In genomic region chr4:86671803-86672202, GRCm38 (mm10) we compare ENCODE assay signal across 14 mouse cellular contexts. TPM values are rescaled to one million over a fixed set of nuclear protein-coding genes. Genes with fewer than 3 reads are reported as not detected.
DNase-seq lines count a peak whose midpoint lies in the region; ATAC-seq and TF ChIP-seq lines count a peak whose summit lies in the region.
"Had no signal": no experiment of that assay in that cellular context is flagged by ENCODE, and none has a peak within 500 bp of the region (broad histone marks: within the 10 kb centered on the region; RNA-seq: fewer than 3 reads in every experiment).

No protein-coding gene starts in this region.

- no peaks in the 10 kb centered on the region for H3K27me3 ChIP-seq in intestine, postnatal 0 days (replicated peaks; ENCODE audit: control insufficient read depth, insufficient read depth, low read length)
- H3K27me3 ChIP-seq in intestine, embryonic 16.5 days (replicated peaks; ENCODE audit: control insufficient read depth, insufficient read depth, low read length) = no peaks in the 10 kb centered on the region
- H3K27me3 ChIP-seq in CH12.LX (replicated peaks) = no peaks in the 10 kb centered on the region
- no peaks in the 10 kb centered on the region for H3K27me3 ChIP-seq in liver, embryonic 16.5 days (ENCODE audit: control insufficient read depth, insufficient read depth, low read depth, low read length)
- H3K27me3 ChIP-seq: intestine, embryonic 15.5 days; limb, embryonic 15.5 days; midbrain, embryonic 13.5 days; Patski had no signal

- no peak for TF ChIP-seq RAD21 in CH12.LX (IDR thresholded peaks at IDR 0.05; ENCODE audit: low read depth, low read length)

- H3K27ac ChIP-seq in intestine, postnatal 0 days (ENCODE audit: low read depth, low read length) = peak overlapping the region; percentile 98; the same call in 1 of the 2 replicates
- no peak overlapping the region for H3K27ac ChIP-seq in intestine, embryonic 16.5 days (ENCODE audit: low read length)
- H3K27ac ChIP-seq in CH12.LX (ENCODE audit: insufficient read depth, low read depth) = no peak overlapping the region
- peak overlapping the region; percentile 69 for H3K27ac ChIP-seq in liver, embryonic 16.5 days (ENCODE audit: low read length)
- H3K27ac ChIP-seq: intestine, embryonic 15.5 days; limb, embryonic 15.5 days; midbrain, embryonic 13.5 days had no signal

- peak; percentile 46; the same call in 1 of the 2 replicates for TF ChIP-seq EP300 in CH12.LX (IDR thresholded peaks at IDR 0.05; ENCODE audit: low read length)

- DNase-seq in CH12.LX (ENCODE audit: extremely low read depth) (peak; percentile 50), NIH3T3 (ENCODE audit: low read depth) (peak; percentile 50)
- no peak for DNase-seq in testis, postnatal 14 days (ENCODE audit: low spot score)
- DNase-seq in left cerebral cortex, adult 18-20 months (ENCODE audit: low spot score in 2 of 2) = no peak
- DNase-seq: cerebellum, postnatal 36 days; layer of hippocampus, postnatal 36 days had no signal

- no peak overlapping the region for H3K9ac ChIP-seq in intestine, postnatal 0 days (ENCODE audit: low read depth, low read length)
- no peak overlapping the region for H3K9ac ChIP-seq in intestine, embryonic 16.5 days (ENCODE audit: low read depth, low read length)
- H3K9ac ChIP-seq in CH12.LX (ENCODE audit: insufficient read depth, low read depth) = no peak overlapping the region
- H3K9ac ChIP-seq in liver, embryonic 16.5 days (ENCODE audit: low read depth, low read length) = no peak overlapping the region
- H3K9ac ChIP-seq: intestine, embryonic 15.5 days; limb, embryonic 15.5 days; midbrain, embryonic 13.5 days had no signal

- H3K36me3 ChIP-seq in intestine, postnatal 0 days (ENCODE audit: control insufficient read depth, insufficient read depth) = peaks cover 12% of the 10 kb centered on the region
- H3K36me3 ChIP-seq in intestine, embryonic 16.5 days (ENCODE audit: control insufficient read depth, insufficient read depth, low read length) = 0 out of 2 replicates have a peak, but pooled peaks cover 4% of the 10 kb centered on the region
- peaks cover 7 to 10% of the 10 kb centered on the region in 2 experiments for H3K36me3 ChIP-seq in CH12.LX (replicated peaks in 1 of 2; ENCODE audit: control insufficient read depth in 1 of 2, insufficient read depth in 1 of 2, low read length in 1 of 2)
- peaks cover 6% of the 10 kb centered on the region for H3K36me3 ChIP-seq in liver, embryonic 16.5 days (ENCODE audit: control insufficient read depth, insufficient read depth)
- H3K36me3 ChIP-seq: intestine, embryonic 15.5 days; midbrain, embryonic 13.5 days had no signal

- H3K9me3 ChIP-seq in intestine, postnatal 0 days (ENCODE audit: control insufficient read depth) = no peaks in the 10 kb centered on the region
- no peaks in the 10 kb centered on the region for H3K9me3 ChIP-seq in intestine, embryonic 16.5 days (ENCODE audit: control insufficient read depth, low read length)
- H3K9me3 ChIP-seq in CH12.LX (replicated peaks; ENCODE audit: low read length) = no peaks in the 10 kb centered on the region
- H3K9me3 ChIP-seq in liver, embryonic 16.5 days (replicated peaks; ENCODE audit: control insufficient read depth, low read length) = no peaks in the 10 kb centered on the region
- H3K9me3 ChIP-seq: intestine, embryonic 15.5 days; limb, embryonic 15.5 days; midbrain, embryonic 13.5 days had no signal

- WGBS in intestine, postnatal 0 days = 28% methylated on average over 3 of the region's 3 CpGs
- 36% methylated on average over 3 of the region's 3 CpGs for WGBS in intestine, embryonic 16.5 days
- 50% methylated on average over 3 of the region's 3 CpGs for WGBS in liver, embryonic 16.5 days (ENCODE audit: insufficient replicate concordance)

- dilution Hi-C loops in CH12.LX (cut with MboI; ENCODE audit: extremely low pct_ligation_motif_present, extremely low pct_unique_long_range_greater_than_20kb, low sequenced_read_pairs) = no loop called here

- no peak overlapping the region for H3K4me3 ChIP-seq in intestine, postnatal 0 days (ENCODE audit: low read depth, low read length)
- no peak overlapping the region for H3K4me3 ChIP-seq in intestine, embryonic 16.5 days (ENCODE audit: low read length)
- H3K4me3 ChIP-seq in CH12.LX (replicated peaks in 1 of 3; ENCODE audit: low read depth in 2 of 3, low read length in 2 of 3, poor library complexity in 1 of 3) = no peak overlapping the region
- peak overlapping the region; percentile 6; the same call in 1 of the 2 replicates for H3K4me3 ChIP-seq in liver, embryonic 16.5 days (ENCODE audit: low read depth, low read length)
- H3K4me3 ChIP-seq: erythroblast, embryonic 14.5 days; intestine, embryonic 15.5 days; limb, embryonic 15.5 days; midbrain, embryonic 13.5 days had no signal

- no peak for ATAC-seq in intestine, postnatal 0 days
- ATAC-seq in intestine, embryonic 16.5 days = no peak
- no peak for ATAC-seq in liver, embryonic 16.5 days (ENCODE audit: low read depth)
- ATAC-seq: intestine, embryonic 15.5 days; midbrain, embryonic 13.5 days; Patski had no signal

- no peak for TF ChIP-seq POLR2A in CH12.LX (IDR thresholded peaks at IDR 0.05; ENCODE audit: low read depth, low read length)

- no peaks in the 10 kb centered on the region for H3K79me2 ChIP-seq in CH12.LX (replicated peaks; ENCODE audit: control insufficient read depth, extremely low read depth, insufficient read depth, poor library complexity, severe bottlenecking)

- H3K4me1 ChIP-seq in intestine, postnatal 0 days (replicated peaks; ENCODE audit: control insufficient read depth, insufficient read depth, low read length) = peaks cover 3% of the 10 kb centered on the region; the same call in 1 of the 2 replicates
- peaks cover 25% of the 10 kb centered on the region for H3K4me1 ChIP-seq in intestine, embryonic 16.5 days (ENCODE audit: control insufficient read depth, insufficient read depth, low read length)
- peaks cover 4 to 32% of the 10 kb centered on the region in 2 experiments for H3K4me1 ChIP-seq in CH12.LX (ENCODE audit: control insufficient read depth in 1 of 2, insufficient read depth in 2 of 2)
- peaks cover 60% of the 10 kb centered on the region for H3K4me1 ChIP-seq in liver, embryonic 16.5 days (ENCODE audit: control insufficient read depth, low read depth, low read length)

- in situ Hi-C loops in CH12.LX (cut with MboI; ENCODE audit: low pct_ligation_motif_present, low pct_unique_long_range_greater_than_20kb, low sequenced_read_pairs) = no loop called here

- no peak for TF ChIP-seq CTCF in intestine, postnatal 0 days (IDR thresholded peaks at IDR 0.05; ENCODE audit: low read depth)
- no peak for TF ChIP-seq CTCF in CH12.LX (conservative IDR thresholded peaks at IDR 0.05 in 1 of 2, IDR thresholded peaks at IDR 0.05 in 1 of 2; ENCODE audit: low read depth in 2 of 2, low read length in 2 of 2)

- H3K4me2 ChIP-seq in intestine, postnatal 0 days (replicated peaks; ENCODE audit: low read depth) = no peak overlapping the region
- no peak overlapping the region for H3K4me2 ChIP-seq in intestine, embryonic 16.5 days (ENCODE audit: low read depth, low read length)
- peak overlapping the region; percentile 72 for H3K4me2 ChIP-seq in CH12.LX (ENCODE audit: insufficient read depth, low read depth, poor library complexity, severe bottlenecking)
- peak overlapping the region; percentile 34; the same call in 1 of the 2 replicates for H3K4me2 ChIP-seq in liver, embryonic 16.5 days (ENCODE audit: low read depth, low read length)
- H3K4me2 ChIP-seq: intestine, embryonic 15.5 days; limb, embryonic 15.5 days; midbrain, embryonic 13.5 days had no signal

TF ChIP-seq in CH12.LX, 34 proteins besides CTCF, POLR2A, EP300 and RAD21:
- TF ChIP-seq JUND (conservative IDR thresholded peaks at IDR 0.05; ENCODE audit: low read depth, low read length) (0 out of 2 replicates have a peak, but pooled peaks have one; percentile 23), E2F4 (IDR thresholded peaks at IDR 0.05; ENCODE audit: insufficient replicate concordance, low read depth, low read length) (no peak), IRF4 (IDR thresholded peaks at IDR 0.05; ENCODE audit: low read depth, low read length) (0 out of 2 replicates have a peak, but pooled peaks have one; percentile 14), JUN (IDR thresholded peaks at IDR 0.05; ENCODE audit: insufficient read depth, low read depth, low read length) (0 out of 2 replicates have a peak, but pooled peaks have one; percentile 7), ZNF384 (IDR thresholded peaks at IDR 0.05; ENCODE audit: low read depth, low read length) (peak; percentile 56), MYC (IDR thresholded peaks at IDR 0.05; ENCODE audit: low read depth, low read length) (no peak), ETS1 (conservative IDR thresholded peaks at IDR 0.05; ENCODE audit: low read depth, low read length) (peak; percentile 57; the same call in 1 of the 2 replicates), HCFC1 (IDR thresholded peaks at IDR 0.05; ENCODE audit: low read depth, low read length) (peak; percentile 12; the same call in 1 of the 2 replicates), CHD1 (IDR thresholded peaks at IDR 0.05; ENCODE audit: low read depth, low read length) (no peak), CHD2 (IDR thresholded peaks at IDR 0.05; ENCODE audit: low read length) (peak; percentile 80), BHLHE40 (IDR thresholded peaks at IDR 0.05; ENCODE audit: low read depth, low read length) (0 out of 2 replicates have a peak, but pooled peaks have one; percentile 21), UBTF (IDR thresholded peaks at IDR 0.05; ENCODE audit: low read depth, low read length) (no peak)

RNA-seq across cellular contexts. Expression of gene Plin2, which starts 1.9 kb away (rescaled TPM):
- polyA plus RNA-seq in intestine, postnatal 0 days (2015; fragmentation: Nextera tagmentation; extraction: Ambion mirVana) = 500 and 531 TPM in 2 replicates
- 248 and 316 TPM in 2 replicates for polyA plus RNA-seq in intestine, embryonic 16.5 days (2015; fragmentation: Nextera tagmentation; extraction: Ambion mirVana)
- total RNA-seq in CH12.LX (2012; rRNA removed) = 28.9 and 44.9 TPM in 2 replicates
- total RNA-seq in CH12.LX (2014; rRNA removed) = 13.4 and 13.6 TPM in 2 replicates
- polyA plus RNA-seq in CH12.LX (2012; ENCODE audit: insufficient read length, low read depth) = 22.9 and 25.6 TPM in 2 replicates
- 155 and 157 TPM in 2 replicates for polyA plus RNA-seq in liver, embryonic 16.5 days (2015; fragmentation: Nextera tagmentation; extraction: Ambion mirVana)
- total RNA-seq in left cerebral cortex, adult 18-20 months (2021) = 10 to 100 TPM in 1 of 2 experiments, 1 to 10 TPM in 1; 9.4 to 12.4 TPM

RNA-seq across cellular contexts. Expression of gene Haus6, which starts 59.9 kb away (rescaled TPM):
- polyA plus RNA-seq in intestine, postnatal 0 days (2015; fragmentation: Nextera tagmentation; extraction: Ambion mirVana) = 3.0 and 3.1 TPM in 2 replicates
- polyA plus RNA-seq in intestine, embryonic 16.5 days (2015; fragmentation: Nextera tagmentation; extraction: Ambion mirVana) = 9.2 and 10.1 TPM in 2 replicates
- 35.9 and 39.0 TPM in 2 replicates for total RNA-seq in CH12.LX (2012; rRNA removed)
- total RNA-seq in CH12.LX (2014; rRNA removed) = 23.4 and 25.5 TPM in 2 replicates
- polyA plus RNA-seq in CH12.LX (2012; ENCODE audit: insufficient read length, low read depth) = 23.3 and 26.3 TPM in 2 replicates
- 10.5 and 11.2 TPM in 2 replicates for polyA plus RNA-seq in liver, embryonic 16.5 days (2015; fragmentation: Nextera tagmentation; extraction: Ambion mirVana)
- total RNA-seq in left cerebral cortex, adult 18-20 months (2021) = 10 to 100 TPM in 1 of 2 experiments, 1 to 10 TPM in 1; 6.8 to 10.9 TPM

Comparison
In these comparisons a context has a peak if more than half of its experiments do, and no peak if none do; other contexts are left out.
1. H3K27ac ChIP-seq: peak in intestine, postnatal 0 days (single experiment) and liver, embryonic 16.5 days (single experiment); none in intestine, embryonic 16.5 days (single experiment) and CH12.LX (single experiment).
2. H3K4me2 ChIP-seq: peak in CH12.LX (single experiment) and liver, embryonic 16.5 days (single experiment); none in intestine, postnatal 0 days (single experiment) and intestine, embryonic 16.5 days (single experiment).
3. DNase-seq: peak in CH12.LX (single experiment) and NIH3T3 (single experiment); none in testis, postnatal 14 days (single experiment) and left cerebral cortex, adult 18-20 months (0 of 2).